Mouse (Mus musculus): ENCODE results near the gene 1110008P14Rik. TPM values are rescaled to one million over a fixed set of nuclear protein-coding genes. Genes with fewer than 3 reads are reported as not detected.

The 1110008P14Rik gene
- polyA plus RNA-seq, 1 experiment from 2014 or later = 33.3 TPM

DNA sequence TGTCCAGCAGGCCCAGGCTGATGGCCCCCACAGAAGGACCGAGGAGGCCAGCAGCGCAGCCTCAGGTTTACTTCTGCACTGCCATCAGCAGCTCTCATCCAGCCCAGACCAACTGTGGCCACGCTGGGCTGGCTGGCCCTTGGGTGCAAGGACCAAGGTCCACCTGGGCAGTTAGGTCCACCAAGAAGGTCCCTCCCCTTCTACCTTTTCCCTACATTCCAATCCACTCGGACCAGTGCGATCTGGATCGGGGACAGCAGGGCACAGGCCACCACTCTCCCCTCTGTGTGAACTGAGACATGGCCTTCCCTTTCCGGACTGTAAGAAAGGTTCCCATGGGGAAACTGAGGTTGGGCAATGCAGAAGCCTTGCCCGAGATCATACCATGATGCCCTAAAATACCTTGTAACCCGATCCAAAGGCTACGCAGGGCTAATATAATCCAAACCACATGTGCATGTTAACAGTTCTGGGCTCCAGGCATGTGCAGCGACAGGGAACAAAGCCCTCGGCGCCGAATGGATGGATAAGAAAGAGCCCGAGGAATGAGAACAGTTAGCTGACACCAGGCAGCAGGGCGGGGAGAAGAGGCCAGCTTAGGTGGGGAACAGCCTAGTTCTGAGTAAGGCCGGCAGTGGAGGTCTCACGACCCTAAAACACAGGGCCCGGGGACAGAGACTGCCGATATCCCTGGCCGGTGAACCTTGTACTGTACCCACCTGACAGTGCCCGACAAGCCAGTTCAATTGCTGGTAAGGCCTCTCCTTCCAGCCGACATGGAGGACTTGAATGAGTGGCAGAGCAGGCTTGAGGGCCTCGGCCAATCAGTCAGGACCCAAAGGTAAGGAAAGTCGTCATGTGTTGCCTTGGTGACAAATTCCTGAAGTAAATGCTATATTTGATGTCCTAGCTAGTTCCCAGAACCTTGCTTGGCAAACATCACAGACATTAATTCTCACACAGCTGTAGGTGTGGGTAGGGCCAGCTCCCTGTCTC, 27.0 kb upstream of the 1110008P14Rik start:
- ATAC-seq (ENCODE audit: insufficient read depth) = peak; percentile 35; the same call in 1 of the 2 replicates

GRCm38 (mm10) chr2:32407144-32407824, 25.5 kb upstream of the 1110008P14Rik start:
- H3K4me1 ChIP-seq (ENCODE audit: insufficient read depth) = no peaks in the 10 kb centered on the region
- no peak overlapping the region for H3K4me2 ChIP-seq
- ATAC-seq (ENCODE audit: insufficient read depth) = no peak
- no peak for DNase-seq
- no peaks in the 10 kb centered on the region for H3K9me3 ChIP-seq (ENCODE audit: low read depth, low read length)
- no peak overlapping the region for H3K4me3 ChIP-seq (ENCODE audit: low read depth, low read length)
- H3K36me3 ChIP-seq (ENCODE audit: insufficient read depth) = peaks cover 2% of the 10 kb centered on the region; the same call in 1 of the 2 replicates
- H3K27me3 ChIP-seq (ENCODE audit: insufficient read depth, low read length) = no peaks in the 10 kb centered on the region
- no peak overlapping the region for H3K9ac ChIP-seq
- 74% methylated on average over 7 of the region's 7 CpGs for WGBS
- no peak overlapping the region for H3K27ac ChIP-seq (ENCODE audit: low read depth)
- TF ChIP-seq CTCF (IDR thresholded peaks at IDR 0.05; ENCODE audit: low read depth) = no peak

More for the DNA sequence above, 27.0 kb upstream of the 1110008P14Rik start:
- no peak overlapping the region for H3K9ac ChIP-seq
- peak; percentile 45 for DNase-seq
- no peak for TF ChIP-seq CTCF (IDR thresholded peaks at IDR 0.05; ENCODE audit: low read depth)
- H3K36me3 ChIP-seq (ENCODE audit: insufficient read depth) = no peaks in the 10 kb centered on the region
- no peak overlapping the region for H3K4me2 ChIP-seq
- 52% methylated on average over 25 of the region's 25 CpGs for WGBS
- H3K4me1 ChIP-seq (ENCODE audit: insufficient read depth) = no peaks in the 10 kb centered on the region
- H3K4me3 ChIP-seq (ENCODE audit: low read depth, low read length) = no peak overlapping the region
- 0 out of 2 replicates have a peak overlapping the region, but pooled peaks have one; percentile 4 for H3K27ac ChIP-seq (ENCODE audit: low read depth)
- H3K27me3 ChIP-seq (ENCODE audit: insufficient read depth, low read length) = no peaks in the 10 kb centered on the region
- H3K9me3 ChIP-seq (ENCODE audit: low read depth, low read length) = no peaks in the 10 kb centered on the region

GRCm38 (mm10) chr2:32404663-32405062, 22.9 kb upstream of the 1110008P14Rik start:
- WGBS = 17% methylated on average over 2 of the region's 2 CpGs
- peak; percentile 36; the same call in 1 of the 2 replicates for ATAC-seq (ENCODE audit: insufficient read depth)
- DNase-seq = peak; percentile 99

DNA sequence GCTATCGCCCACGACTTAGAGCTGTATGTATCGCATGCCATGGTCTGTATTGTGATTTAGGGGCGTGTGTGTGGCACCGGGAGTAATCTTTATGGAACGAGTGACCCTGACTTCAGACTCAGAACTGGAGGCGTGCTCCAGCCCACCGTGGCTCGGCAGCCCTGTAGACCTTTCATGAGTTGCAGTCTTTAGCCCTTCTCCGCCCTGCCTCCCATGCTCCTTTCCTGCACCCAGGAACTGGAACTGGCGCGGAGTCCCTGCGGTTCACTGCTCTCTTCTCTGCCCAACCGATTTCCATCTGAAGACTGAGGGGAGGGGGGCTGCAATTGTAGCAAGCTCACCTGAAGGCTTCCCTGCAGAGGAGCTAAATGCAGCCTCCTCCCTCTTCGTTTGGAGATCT, 15.0 kb upstream of the 1110008P14Rik start:
- Histone ChIP-seq H3K4me2 (peak overlapping the region; percentile 96), H3K27ac (ENCODE audit: low read depth) (peak overlapping the region; percentile 91; the same call in 1 of the 2 replicates), H3K9me3 (ENCODE audit: low read depth, low read length) (no peaks in the 10 kb centered on the region), H3K36me3 (ENCODE audit: insufficient read depth) (peaks cover 23% of the 10 kb centered on the region), H3K4me1 (ENCODE audit: insufficient read depth) (peaks cover 6% of the 10 kb centered on the region), H3K4me3 (ENCODE audit: low read depth, low read length) (peak overlapping the region; percentile 92), H3K27me3 (ENCODE audit: insufficient read depth, low read length) (no peaks in the 10 kb centered on the region), H3K9ac (peak overlapping the region; percentile 77)
- ATAC-seq (ENCODE audit: insufficient read depth) = no peak
- no peak for TF ChIP-seq CTCF (IDR thresholded peaks at IDR 0.05; ENCODE audit: low read depth)
- DNase-seq = no peak
- WGBS = under 1% methylated on average over 15 of the region's 15 CpGs

More at GRCm38 (mm10) chr2:32404663-32405062, 22.9 kb upstream of the 1110008P14Rik start:
- Histone ChIP-seq H3K9ac (no peak overlapping the region), H3K4me2 (no peak overlapping the region), H3K27me3 (ENCODE audit: insufficient read depth, low read length) (no peaks in the 10 kb centered on the region), H3K4me3 (ENCODE audit: low read depth, low read length) (no peak overlapping the region), H3K4me1 (ENCODE audit: insufficient read depth) (no peaks in the 10 kb centered on the region), H3K9me3 (ENCODE audit: low read depth, low read length) (no peaks in the 10 kb centered on the region), H3K27ac (ENCODE audit: low read depth) (no peak overlapping the region), H3K36me3 (ENCODE audit: insufficient read depth) (peaks cover 28% of the 10 kb centered on the region)
- TF ChIP-seq CTCF (IDR thresholded peaks at IDR 0.05; ENCODE audit: low read depth) = peak; percentile 100

- no peak for TF ChIP-seq CTCF (IDR thresholded peaks at IDR 0.05; ENCODE audit: low read depth)
- under 1% methylated on average over 59 of the region's 59 CpGs for WGBS
Measured at GRCm38 (mm10) chr2:32395946-32396621, 14.3 kb upstream of the 1110008P14Rik start.

GRCm38 (mm10) chr2:32395484-32395945, 13.8 kb upstream of the 1110008P14Rik start, which contains the start of gene Ptges2:
Gene Ptges2 (plus strand): TSS chr2:32395896.
- peak within 1 kb of the TSS; percentile 77 for H3K9ac ChIP-seq
- WGBS = under 1% methylated on average over 31 of the region's 31 CpGs
- H3K4me2 ChIP-seq = peak within 1 kb of the TSS; percentile 96
- H3K4me1 ChIP-seq (ENCODE audit: insufficient read depth) = peaks cover 6% of the 10 kb centered on the region
- H3K4me3 ChIP-seq (ENCODE audit: low read depth, low read length) = peak within 1 kb of the TSS; percentile 92
- DNase-seq (peak; percentile 94), ATAC-seq (ENCODE audit: insufficient read depth) (peak; percentile 90)
- no peak for TF ChIP-seq CTCF (IDR thresholded peaks at IDR 0.05; ENCODE audit: low read depth)
- H3K9me3 ChIP-seq (ENCODE audit: low read depth, low read length) = no peaks in the 10 kb centered on the region
- no peaks in the 10 kb centered on the region for H3K27me3 ChIP-seq (ENCODE audit: insufficient read depth, low read length)
- H3K36me3 ChIP-seq (ENCODE audit: insufficient read depth) = peaks cover 11% of the 10 kb centered on the region
- peak within 1 kb of the TSS; percentile 91 for H3K27ac ChIP-seq (ENCODE audit: low read depth)

More at GRCm38 (mm10) chr2:32395946-32396621, 14.3 kb upstream of the 1110008P14Rik start:
- Histone ChIP-seq H3K9ac (peak overlapping the region; percentile 77), H3K4me1 (ENCODE audit: insufficient read depth) (peaks cover 6% of the 10 kb centered on the region), H3K9me3 (ENCODE audit: low read depth, low read length) (no peaks in the 10 kb centered on the region), H3K4me3 (ENCODE audit: low read depth, low read length) (peak overlapping the region; percentile 92), H3K27ac (ENCODE audit: low read depth) (peak overlapping the region; percentile 91), H3K4me2 (peak overlapping the region; percentile 96), H3K36me3 (ENCODE audit: insufficient read depth) (peaks cover 17% of the 10 kb centered on the region), H3K27me3 (ENCODE audit: insufficient read depth, low read length) (no peaks in the 10 kb centered on the region)
- DNase-seq (peak; percentile 96), ATAC-seq (ENCODE audit: insufficient read depth) (peak; percentile 97)
